Mouse (Mus musculus) heart, postnatal 0 days (tissue): ENCODE data around the gene Slc37a1. TPM values are rescaled to one million over a fixed set of nuclear protein-coding genes. Genes with fewer than 3 reads are reported as not detected.

Source experiments
- ATAC-seq: fragments of 200-750 bp; cut with Nextera tagmentation; 2 replicates; pipeline ENCODE4 v1.8.0; 2017; ENCODE audit warnings: low read depth, moderate number of reproducible peaks, moderate library complexity; ENCODE audit not compliant: insufficient read depth
- DNase-seq: peaks from one replicate; pipeline ENCODE4 v3.0.0-alpha.2; 2016; ENCODE audit warnings: low spot score
- H3K27ac ChIP-seq: fragments of 300-500 bp; sonication (generic); 2 replicates; pipeline ENCODE4 v1.5.1; 2014; ENCODE audit warnings: low read depth, mild to moderate bottlenecking
- H3K27me3 ChIP-seq: fragments of 300-500 bp; sonication (generic); 2 replicates; pipeline ENCODE4 v1.6.1; 2014; ENCODE audit warnings: low read length, mixed read lengths; ENCODE audit not compliant: control insufficient read depth, insufficient read depth
- H3K36me3 ChIP-seq: fragments of 300-500 bp; sonication (generic); replicated peaks from 2 replicates; pipeline ENCODE4 v1.6.1; 2014; ENCODE audit warnings: low read length, mixed read lengths; ENCODE audit not compliant: control insufficient read depth, insufficient read depth
- H3K4me1 ChIP-seq: fragments of 300-500 bp; sonication (generic); 2 replicates; pipeline ENCODE4 v1.6.1; 2014; ENCODE audit warnings: antibody characterized with exemption; ENCODE audit not compliant: control insufficient read depth, insufficient read depth
- H3K4me2 ChIP-seq: fragments of 300-500 bp; sonication (generic); 2 replicates; pipeline ENCODE4 v1.6.1; 2014; ENCODE audit warnings: low read depth, mild to moderate bottlenecking, low read length, moderate library complexity
- H3K4me3 ChIP-seq: fragments of 300-500 bp; sonication (generic); 2 replicates; pipeline ENCODE4 v1.5.1; 2014; ENCODE audit warnings: low read depth, low read length
- H3K9ac ChIP-seq: fragments of 300-500 bp; sonication (generic); replicated peaks from 2 replicates; pipeline ENCODE4 v1.6.1; 2014; ENCODE audit warnings: low read depth, low read length, mixed read lengths
- H3K9me3 ChIP-seq: fragments of 300-500 bp; sonication (generic); replicated peaks from 2 replicates; pipeline ENCODE4 v1.6.1; 2016; ENCODE audit warnings: low read length; ENCODE audit not compliant: control insufficient read depth
- CTCF ChIP-seq: IDR thresholded peaks from 2 replicates; pipeline ENCODE4 v1.5.1; 2016; ENCODE audit warnings: antibody characterized with exemption, control low read depth, low read depth
- EP300 ChIP-seq: IDR thresholded peaks from 2 replicates; pipeline ENCODE4 v1.6.1; 2016; ENCODE audit warnings: antibody characterized with exemption, low read depth
- WGBS: fragments of 180-500 bp; shearing (Covaris S2); extraction: QIAGEN DNeasy Blood & Tissue Kit; methylation state at CpG from one replicate; pipeline ENCODE4 v1.1.7; 2014; 5-methylcytosine and 5-hydroxymethylcytosine counted together
- polyA plus RNA-seq: library from polyadenylated mRNA; unstranded; fragments of >200 nt; fragmentation: Nextera tagmentation; extraction: Ambion mirVana; gene quantifications from 2 replicates; pipeline ENCODE4 v1.2.1, GENCODE M21; 2015
- total RNA-seq: library from RNA; depleted of rRNA; stranded (reverse); fragments of >200 nt; gene quantifications from 2 replicates; pipeline ENCODE4 v1.2.3, GENCODE M21; 2014; ENCODE audit warnings: low replicate concordance

The Slc37a1 gene
- total and polyA plus RNA-seq, 2 experiments from 2014 or later, result 13.5 to 37.9 TPM

DNA sequence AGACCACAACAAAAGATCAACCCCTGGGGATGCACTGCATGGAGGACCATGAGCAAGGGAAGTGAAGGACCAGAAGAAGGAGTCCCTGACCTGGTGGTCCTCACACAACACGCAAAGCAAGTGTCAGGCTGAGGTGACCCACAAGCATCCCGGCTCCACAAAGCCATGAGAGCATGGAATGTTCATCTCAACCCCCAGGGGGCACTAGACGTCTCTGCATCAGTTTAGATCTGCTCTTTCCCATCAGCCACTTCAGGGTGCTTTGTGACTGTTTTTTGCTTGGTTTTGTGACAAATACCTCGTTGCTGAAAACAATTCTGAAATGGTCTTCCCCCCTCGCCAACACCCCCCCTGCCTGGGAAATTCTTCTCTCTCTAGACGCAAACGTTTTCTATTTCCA, 91.4 kb downstream of the Slc37a1 start:
- Histone ChIP-seq H3K4me2 (0 out of 2 replicates have a peak overlapping the region, but pooled peaks have one; percentile 12), H3K9ac (no peak overlapping the region), H3K27me3 (peaks cover 5% of the 10 kb centered on the region; the same call in 1 of the 2 replicates), H3K4me1 (no peaks in the 10 kb centered on the region), H3K9me3 (no peaks in the 10 kb centered on the region), H3K27ac (no peak overlapping the region), H3K36me3 (no peaks in the 10 kb centered on the region), H3K4me3 (no peak overlapping the region)
- peak; percentile 55 for DNase-seq
- no peak for ATAC-seq
- TF ChIP-seq EP300 (no peak), CTCF (peak; percentile 86)
- whole genome bisulfite sequencing, result 13% methylated on average over 7 of the region's 7 CpGs

GRCm38 (mm10) chr17:31378361-31378761, 91.8 kb downstream of the Slc37a1 start:
- Histone ChIP-seq H3K9ac (no peak overlapping the region), H3K36me3 (no peaks in the 10 kb centered on the region), H3K4me1 (no peaks in the 10 kb centered on the region), H3K4me3 (no peak overlapping the region), H3K9me3 (no peaks in the 10 kb centered on the region), H3K27me3 (peaks cover 5% of the 10 kb centered on the region; the same call in 1 of the 2 replicates), H3K4me2 (0 out of 2 replicates have a peak overlapping the region, but pooled peaks have one; percentile 12), H3K27ac (no peak overlapping the region)
- WGBS, result 64% methylated on average over 10 of the region's 10 CpGs
- ATAC-seq, result no peak
- no peak for TF ChIP-seq EP300
- no peak for DNase-seq

DNA sequence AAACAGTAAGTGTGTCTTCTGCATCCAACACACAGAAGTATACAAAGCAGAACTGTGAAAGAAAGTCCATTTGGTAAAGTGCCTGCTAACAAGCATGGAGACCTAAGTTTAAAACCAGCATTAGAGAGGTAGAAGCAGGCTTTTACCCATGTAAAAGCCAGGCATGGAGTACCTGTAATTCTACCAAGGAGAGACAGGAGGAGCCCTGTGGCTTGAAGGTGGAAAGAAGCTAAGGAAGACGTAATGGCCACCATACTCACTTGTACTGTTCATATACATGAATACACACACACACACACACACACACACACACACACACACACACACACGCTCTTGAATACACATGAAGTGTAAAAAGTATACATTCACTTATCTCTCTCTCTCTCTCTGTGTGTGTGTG, 92.5 kb downstream of the Slc37a1 start:
- no peak overlapping the region for H3K4me3 ChIP-seq
- no peak overlapping the region for H3K9ac ChIP-seq
- no peak for DNase-seq
- H3K9me3 ChIP-seq, result no peaks in the 10 kb centered on the region
- H3K27ac ChIP-seq, result no peak overlapping the region
- H3K4me2 ChIP-seq, result no peak overlapping the region
- TF ChIP-seq CTCF (peak; percentile 16; the same call in 1 of the 2 replicates), EP300 (no peak)
- H3K27me3 ChIP-seq, result peaks cover 5% of the 10 kb centered on the region; the same call in 1 of the 2 replicates
- no peak for ATAC-seq
- no peaks in the 10 kb centered on the region for H3K36me3 ChIP-seq
- WGBS, result 72% methylated on average over 2 of the region's 2 CpGs
- no peaks in the 10 kb centered on the region for H3K4me1 ChIP-seq

DNA sequence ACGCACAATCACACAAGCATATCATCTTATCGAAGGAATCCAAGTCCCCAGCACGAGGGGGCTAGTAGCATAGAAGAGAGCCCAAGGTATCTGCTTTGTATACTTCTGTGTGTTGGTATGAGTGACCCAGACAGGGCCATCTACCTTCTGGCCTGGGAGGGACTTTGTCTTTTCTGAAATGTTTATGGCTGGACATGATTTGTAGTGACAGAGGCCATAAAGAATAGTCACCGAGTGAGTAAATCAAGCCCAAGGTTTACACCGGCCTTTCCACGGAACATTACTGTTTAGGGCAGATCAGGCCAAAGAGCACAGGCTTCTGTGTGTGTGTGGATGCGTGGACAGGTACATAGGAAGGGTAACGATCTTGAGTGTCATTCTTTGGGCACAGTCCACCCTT, 93.3 kb downstream of the Slc37a1 start:
- H3K9me3 ChIP-seq, result no peaks in the 10 kb centered on the region
- peaks cover 5% of the 10 kb centered on the region; the same call in 1 of the 2 replicates for H3K27me3 ChIP-seq
- H3K4me3 ChIP-seq, result no peak overlapping the region
- H3K9ac ChIP-seq, result no peak overlapping the region
- no peak overlapping the region for H3K27ac ChIP-seq
- no peak for ATAC-seq
- 83% methylated on average over 8 of the region's 8 CpGs for WGBS
- no peak for TF ChIP-seq CTCF
- TF ChIP-seq EP300, result no peak
- no peaks in the 10 kb centered on the region for H3K4me1 ChIP-seq
- H3K36me3 ChIP-seq, result no peaks in the 10 kb centered on the region
- no peak for DNase-seq
- H3K4me2 ChIP-seq, result no peak overlapping the region

GRCm38 (mm10) chr17:31383320-31383719, 96.7 kb downstream of the Slc37a1 start:
- no peak for ATAC-seq
- no peak overlapping the region for H3K4me2 ChIP-seq
- no peak overlapping the region for H3K27ac ChIP-seq
- no peak for TF ChIP-seq CTCF
- TF ChIP-seq EP300, result no peak
- H3K27me3 ChIP-seq, result peaks cover 19% of the 10 kb centered on the region
- no peak for DNase-seq
- no peaks in the 10 kb centered on the region for H3K4me1 ChIP-seq
- 64% methylated on average over 6 of the region's 6 CpGs for WGBS
- no peak overlapping the region for H3K4me3 ChIP-seq
- H3K36me3 ChIP-seq, result no peaks in the 10 kb centered on the region
- H3K9ac ChIP-seq, result no peak overlapping the region
- no peaks in the 10 kb centered on the region for H3K9me3 ChIP-seq

GRCm38 (mm10) chr17:31384968-31385627, 98.5 kb downstream of the Slc37a1 start:
- no peaks in the 10 kb centered on the region for H3K9me3 ChIP-seq
- peaks cover 24% of the 10 kb centered on the region for H3K27me3 ChIP-seq
- H3K27ac ChIP-seq, result peak overlapping the region; percentile 18
- peak overlapping the region; percentile 88 for H3K4me2 ChIP-seq
- ATAC-seq (peak; percentile 64), DNase-seq (peak; percentile 70)
- TF ChIP-seq EP300, result peak; percentile 64; the same call in 1 of the 2 replicates
- TF ChIP-seq CTCF, result no peak
- 27% methylated on average over 8 of the region's 8 CpGs for WGBS
- no peaks in the 10 kb centered on the region for H3K4me1 ChIP-seq
- no peak overlapping the region for H3K4me3 ChIP-seq
- no peak overlapping the region for H3K9ac ChIP-seq
- no peaks in the 10 kb centered on the region for H3K36me3 ChIP-seq
